Mouse (Mus musculus): Measurements from ENCODE around the gene Llcfc1.

Llcfc1 gene

DNA sequence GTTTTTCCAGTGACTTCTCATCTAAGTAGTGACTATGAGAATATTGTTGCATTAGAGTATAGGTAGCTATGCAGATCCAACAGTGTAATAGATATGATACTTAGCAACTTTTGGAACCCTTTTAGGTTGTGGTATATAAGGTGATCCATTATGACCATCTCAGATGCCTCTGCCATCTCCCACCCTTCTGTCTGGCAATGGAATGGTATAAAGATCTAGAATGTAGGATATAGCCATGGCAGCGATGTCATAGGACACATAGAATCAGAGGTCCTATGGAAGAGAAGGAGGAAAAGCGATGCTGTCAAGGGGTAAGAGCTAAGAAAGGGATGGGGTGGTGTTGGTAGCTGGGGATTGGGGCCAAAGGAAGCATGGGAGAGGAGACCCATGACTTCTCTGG lies at the start of gene Llcfc1:
TSS of gene Llcfc1 (plus strand) at position 301 of the 400 bp plus-strand sequence.
- DNase-seq = no peak

GRCm38 (mm10) chr6:41635211-41635610 lies 49.0 kb upstream of the Llcfc1 start:
- no peak for DNase-seq

- DNase-seq = no peak
These were observed 48.1 kb upstream of the Llcfc1 start, which contains the start of gene Trpv6 for GRCm38 (mm10) chr6:41636178-41636577. Trpv6 (minus strand) TSS chr6:41636405.

DNA sequence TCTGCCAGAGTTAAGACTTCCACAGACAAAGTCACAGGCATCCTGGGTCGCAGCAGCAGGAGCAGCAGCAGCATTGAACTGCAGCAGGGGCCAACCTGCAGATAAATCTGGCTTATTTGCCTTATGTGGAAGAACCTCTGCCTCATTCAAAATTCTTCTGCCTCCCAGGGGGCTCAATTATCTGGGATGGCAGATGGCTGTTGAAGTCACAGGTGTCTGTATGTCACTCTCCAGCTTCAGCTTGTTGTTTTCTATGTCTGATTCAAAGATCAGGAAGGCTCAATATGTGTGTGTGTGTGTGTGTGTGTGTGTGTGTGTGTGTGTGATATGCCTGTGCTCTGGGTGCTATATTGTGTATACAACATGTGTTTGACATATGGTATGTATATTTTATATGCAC lies 46.8 kb upstream of the Llcfc1 start:
- no peak for DNase-seq

- DNase-seq = no peak
These were observed 46.2 kb upstream of the Llcfc1 start for GRCm38 (mm10) chr6:41637927-41638506.

DNA sequence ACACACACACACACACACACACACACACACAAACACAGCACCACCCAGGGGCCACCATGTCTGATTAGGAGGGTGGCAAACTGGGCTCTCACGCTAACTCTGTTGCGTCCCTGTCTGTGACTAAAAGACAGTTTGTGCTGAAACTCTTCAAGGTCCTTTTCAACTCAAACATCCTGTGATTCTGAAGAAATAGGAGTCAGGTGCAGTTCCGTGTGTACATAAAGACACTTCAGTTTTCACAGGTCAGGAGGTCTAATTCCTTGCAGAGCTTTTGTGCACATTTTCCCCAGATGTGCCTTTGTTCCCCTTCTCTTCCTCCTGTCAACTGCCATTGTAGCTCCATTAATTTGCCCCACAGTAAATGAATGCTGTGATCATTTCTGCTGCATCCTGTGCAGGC lies 43.8 kb upstream of the Llcfc1 start:
- DNase-seq = no peak

DNA sequence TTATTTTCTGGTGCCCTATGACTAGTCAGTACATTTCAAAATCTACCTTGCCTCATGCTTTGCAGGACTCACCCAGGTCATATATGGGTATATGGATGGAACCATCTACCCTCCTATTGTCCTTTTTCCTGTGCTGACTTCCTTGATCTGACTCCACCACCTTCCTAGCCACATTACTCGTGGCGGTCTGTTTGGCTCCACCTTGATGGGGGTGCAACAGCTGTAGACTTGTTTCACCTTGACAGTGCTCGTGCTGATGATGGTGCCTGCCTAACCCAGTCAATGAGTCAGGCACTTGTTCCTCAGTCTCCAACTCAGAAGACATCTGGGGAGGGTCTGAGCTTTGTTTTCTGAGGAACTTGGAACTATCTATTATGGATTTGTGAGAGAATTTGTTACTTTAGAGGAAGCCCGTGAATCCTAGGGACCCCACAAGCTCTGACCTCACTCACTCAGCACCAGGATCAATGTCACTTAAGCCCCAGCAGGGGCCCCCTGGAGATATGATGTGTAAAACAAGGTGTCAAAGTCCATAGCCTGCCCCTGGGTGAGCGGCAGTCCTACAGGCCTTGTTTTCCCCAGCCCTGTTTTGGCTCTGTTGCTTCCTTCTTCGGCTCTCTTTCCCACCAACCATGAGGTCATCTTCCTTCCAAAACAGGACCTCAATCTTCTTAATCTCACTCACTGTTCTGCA lies 42.9 kb upstream of the Llcfc1 start:
- no peak for DNase-seq

GRCm38 (mm10) chr6:41642765-41643164 lies 41.5 kb upstream of the Llcfc1 start:
- DNase-seq = no peak

DNA sequence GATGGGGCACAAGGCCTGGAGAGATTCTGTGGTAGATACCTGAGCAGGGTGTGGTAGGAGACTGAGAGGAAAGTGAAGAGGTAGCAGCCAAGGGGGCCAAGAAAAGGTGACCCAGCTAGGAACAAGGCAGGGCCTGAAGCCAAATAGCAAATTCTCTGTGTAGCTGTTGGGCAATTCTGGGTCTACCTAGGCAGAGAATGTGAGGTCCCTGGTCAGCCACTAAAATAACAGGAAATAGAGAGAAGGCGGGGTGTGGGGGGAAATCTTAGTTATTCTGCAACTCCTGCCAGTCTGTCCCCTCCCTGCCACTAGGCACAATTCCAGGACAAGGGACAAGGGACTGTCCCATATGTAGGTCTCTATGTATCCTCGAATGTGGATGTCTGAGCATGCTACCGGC lies 41.0 kb upstream of the Llcfc1 start:
- DNase-seq = no peak

- no peak for DNase-seq
These were observed 38.0 kb upstream of the Llcfc1 start for GRCm38 (mm10) chr6:41646220-41646619.

DNA sequence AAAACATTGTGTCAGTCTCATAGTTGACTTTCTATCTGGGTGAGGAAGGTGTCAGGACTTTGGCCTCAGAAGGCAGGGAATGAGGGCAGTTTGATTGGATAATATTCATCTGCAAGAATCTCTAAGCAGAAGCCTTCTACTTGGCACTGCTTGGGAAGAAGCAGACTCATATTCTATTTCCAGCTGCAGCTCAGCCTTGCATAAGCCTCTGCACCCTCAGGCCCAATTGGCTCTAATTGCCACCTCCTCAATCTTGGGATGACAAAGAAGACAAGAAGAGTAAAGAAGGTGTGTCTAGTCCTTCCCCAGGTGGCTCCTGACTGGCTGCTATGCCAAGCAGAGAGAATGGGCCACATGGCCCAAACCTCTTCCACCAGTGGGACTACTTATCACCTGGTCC lies 37.6 kb upstream of the Llcfc1 start:
- no peak for DNase-seq

- no peak for DNase-seq
These were observed 31.1 kb upstream of the Llcfc1 start for GRCm38 (mm10) chr6:41653173-41653572.

DNA sequence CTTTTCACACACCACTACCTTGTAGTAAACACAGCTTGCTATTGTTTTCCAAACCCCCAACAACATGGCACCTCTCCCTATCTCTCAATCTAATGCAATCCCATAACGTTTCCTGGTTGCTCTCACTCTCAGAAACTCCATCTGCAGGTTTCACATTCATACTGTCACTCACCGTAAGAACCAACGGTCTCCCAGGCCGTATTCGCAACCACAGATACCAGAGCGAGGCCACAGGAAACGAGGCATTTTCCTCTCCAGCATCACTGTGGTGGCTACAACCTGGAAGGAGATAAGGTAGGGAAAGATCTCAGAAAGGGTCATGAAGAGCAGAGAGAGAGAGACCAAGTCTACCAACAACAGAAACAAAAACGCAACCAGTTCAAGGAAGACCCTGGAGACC lies 29.6 kb upstream of the Llcfc1 start:
- DNase-seq = no peak

DNA sequence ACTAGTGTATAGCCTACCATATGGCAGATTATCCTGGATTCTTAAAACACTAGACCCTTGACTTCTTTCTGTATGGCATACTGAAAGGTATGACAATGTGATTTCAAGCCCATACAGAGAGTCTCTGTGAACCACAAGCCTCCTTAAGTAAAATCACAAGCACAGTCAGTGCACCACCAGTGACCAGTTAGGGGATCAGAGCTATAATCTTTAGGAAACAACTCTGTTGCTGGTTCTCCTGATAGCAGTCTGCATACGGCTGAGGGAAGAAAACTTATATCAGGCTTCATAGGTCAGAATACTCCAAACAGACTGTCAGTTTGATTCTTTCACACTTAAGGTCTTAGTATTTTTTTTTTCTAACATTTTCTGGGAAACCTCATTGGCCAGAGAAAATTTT lies 25.7 kb upstream of the Llcfc1 start:
- DNase-seq = no peak

GRCm38 (mm10) chr6:41662320-41662719 lies 21.9 kb upstream of the Llcfc1 start:
- peak; percentile 28 for DNase-seq

GRCm38 (mm10) chr6:41676530-41676929 lies 7.7 kb upstream of the Llcfc1 start:
- DNase-seq = no peak

DNA sequence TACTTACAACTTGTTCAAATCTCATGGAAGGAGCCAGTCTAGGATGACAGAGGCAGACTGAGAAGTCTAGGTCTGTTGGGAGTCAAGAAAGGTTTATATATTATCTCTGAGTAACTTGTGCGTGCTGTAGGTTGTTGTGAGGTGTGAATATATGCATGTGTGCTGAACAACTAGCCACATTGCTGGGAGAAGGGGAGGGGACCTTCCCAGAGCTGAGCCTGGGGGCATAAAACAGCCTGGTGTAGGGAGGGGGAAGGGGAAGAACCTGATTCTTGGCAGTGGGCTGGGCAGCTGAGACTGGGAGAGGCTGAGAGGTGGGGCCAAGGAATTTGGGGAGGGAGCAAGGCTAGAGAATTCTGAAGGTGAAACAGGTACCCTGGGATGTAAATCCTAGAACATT lies 3.6 kb upstream of the Llcfc1 start, which contains the start of gene Trpv5:
TSS of gene Trpv5 (minus strand) at position 101 of the 400 bp plus-strand sequence.
- no peak for DNase-seq

- DNase-seq = peak; percentile 16
These were observed 2.6 kb upstream of the Llcfc1 start for GRCm38 (mm10) chr6:41681656-41682055.

- DNase-seq = no peak
These were observed 680 bp downstream of the Llcfc1 start for GRCm38 (mm10) chr6:41684911-41685310.

DNA sequence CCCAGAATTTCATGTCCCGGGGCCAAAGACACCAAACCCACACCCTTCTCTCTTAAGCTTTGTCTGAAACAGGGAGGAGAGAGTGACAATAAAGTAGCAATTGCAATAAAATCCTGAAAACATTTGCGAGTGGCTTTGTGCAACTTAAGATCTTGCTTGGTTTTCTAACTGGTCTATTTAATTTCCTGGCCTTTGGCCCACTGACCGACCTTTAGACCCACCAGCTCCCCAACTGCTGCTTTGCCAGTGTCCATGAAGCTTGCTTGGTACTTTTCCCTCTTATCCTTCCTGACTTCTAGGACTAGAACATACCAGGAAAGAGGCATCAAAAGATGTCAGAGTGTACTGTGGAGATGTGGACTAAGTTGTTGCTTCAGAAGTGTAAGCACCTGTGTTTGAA lies 1.4 kb downstream of the Llcfc1 start:
- peak; percentile 72 for DNase-seq

- DNase-seq = no peak
These were observed 8.0 kb downstream of the Llcfc1 start for GRCm38 (mm10) chr6:41692200-41692599.

DNA sequence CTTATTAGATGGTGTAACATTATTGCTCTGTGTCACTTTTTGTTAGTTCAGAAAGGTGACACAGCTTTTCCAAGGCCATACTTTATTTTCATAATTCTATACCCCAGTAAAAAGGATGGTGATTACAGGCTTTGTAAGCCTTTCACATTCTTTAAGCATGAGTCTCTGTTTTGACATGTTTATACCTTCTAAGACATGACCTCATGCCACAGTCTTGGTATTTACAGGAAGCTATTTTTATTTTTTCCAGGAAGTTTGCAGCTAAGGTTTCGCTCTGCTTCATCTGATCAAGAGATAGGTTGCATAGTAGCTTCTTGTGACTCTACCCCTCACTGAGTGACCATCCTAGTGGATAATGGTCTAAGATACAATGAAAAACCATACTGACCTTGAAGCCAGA lies 10.2 kb downstream of the Llcfc1 start:
- DNase-seq = no peak

DNA sequence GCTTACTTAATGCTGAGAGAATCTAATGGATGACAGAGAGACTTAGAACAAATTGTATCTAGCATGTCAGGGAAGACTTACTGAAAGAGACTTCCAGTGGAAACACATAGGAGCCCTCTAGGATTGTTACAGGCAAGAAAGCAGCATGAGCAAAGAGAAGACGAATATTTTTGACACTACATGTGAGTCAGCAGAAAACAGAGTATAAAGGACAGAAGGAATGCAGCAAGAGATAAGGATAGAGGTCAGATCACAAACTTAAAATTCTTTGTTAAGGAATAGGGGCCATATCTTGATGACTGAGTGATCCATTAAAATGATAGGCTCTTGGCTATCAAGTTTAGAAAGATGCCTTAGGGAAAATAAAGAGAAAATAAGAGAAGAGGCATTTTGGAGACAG lies 17.0 kb downstream of the Llcfc1 start:
- DNase-seq = no peak

DNA sequence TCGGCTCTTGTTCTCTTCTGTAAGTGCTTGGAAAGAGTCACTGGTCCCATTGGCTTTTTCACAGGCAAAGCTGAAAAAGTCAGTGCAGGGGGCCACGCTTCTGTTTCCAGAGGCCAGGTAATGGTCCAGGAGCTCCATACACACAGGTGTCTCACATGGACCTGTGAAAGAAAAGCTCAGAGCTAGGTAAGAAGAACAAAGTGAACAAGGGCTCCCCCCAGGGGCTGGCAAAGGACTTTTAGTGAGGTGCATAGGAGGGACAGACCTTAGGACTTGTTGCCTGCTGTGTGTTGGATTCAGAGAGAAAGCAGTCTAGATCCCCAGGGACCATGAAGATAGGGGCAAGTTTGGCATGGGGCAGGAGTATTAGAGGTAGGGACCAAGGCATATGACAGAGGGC lies 18.7 kb downstream of the Llcfc1 start:
- peak; percentile 28 for DNase-seq

- DNase-seq = no peak
These were observed 19.9 kb downstream of the Llcfc1 start, which contains the start of gene Kel for GRCm38 (mm10) chr6:41704123-41704522. Kel (minus strand) TSS chr6:41704339.

All from kidney, adult 9 months (tissue).